Mouse (Mus musculus): ENCODE results near the gene Krtap7-1. TPM values are rescaled to one million over a fixed set of nuclear protein-coding genes. Genes with fewer than 3 reads are reported as not detected.

Krtap7-1 gene
- polyA plus RNA-seq (2012): not detected in 2 replicates

GRCm38 (mm10) chr16:89508223-89508622 lies at the start of gene Krtap7-1:
Gene Krtap7-1, minus strand, starts transcription at chr16:89508323.
- no peak for TF ChIP-seq GATA1 (IDR thresholded peaks at IDR 0.05; ENCODE audit: low read length)

GRCm38 (mm10) chr16:89550298-89550697 lies 42.2 kb upstream of the Krtap7-1 start:
- TF ChIP-seq GATA1 (IDR thresholded peaks at IDR 0.05; ENCODE audit: low read length): no peak

- TF ChIP-seq GATA1 (IDR thresholded peaks at IDR 0.05; ENCODE audit: low read length): no peak
Observed at GRCm38 (mm10) chr16:89538031-89538484, 29.9 kb upstream of the Krtap7-1 start.

GRCm38 (mm10) chr16:89537349-89537748 lies 29.2 kb upstream of the Krtap7-1 start:
- no peak for TF ChIP-seq GATA1 (IDR thresholded peaks at IDR 0.05; ENCODE audit: low read length)

GRCm38 (mm10) chr16:89530547-89530946 lies 22.4 kb upstream of the Krtap7-1 start:
- no peak for TF ChIP-seq GATA1 (IDR thresholded peaks at IDR 0.05; ENCODE audit: low read length)

- no peak for TF ChIP-seq GATA1 (IDR thresholded peaks at IDR 0.05; ENCODE audit: low read length)
Observed at GRCm38 (mm10) chr16:89529846-89530245, 21.7 kb upstream of the Krtap7-1 start.

- no peak for TF ChIP-seq GATA1 (IDR thresholded peaks at IDR 0.05; ENCODE audit: low read length)
Observed at GRCm38 (mm10) chr16:89528380-89528779, 20.3 kb upstream of the Krtap7-1 start.

GRCm38 (mm10) chr16:89520996-89521395 lies 12.9 kb upstream of the Krtap7-1 start:
- TF ChIP-seq GATA1 (IDR thresholded peaks at IDR 0.05; ENCODE audit: low read length): no peak

- TF ChIP-seq GATA1 (IDR thresholded peaks at IDR 0.05; ENCODE audit: low read length): no peak
Observed at GRCm38 (mm10) chr16:89520555-89520954, 12.4 kb upstream of the Krtap7-1 start.

- no peak for TF ChIP-seq GATA1 (IDR thresholded peaks at IDR 0.05; ENCODE audit: low read length)
Observed at GRCm38 (mm10) chr16:89520091-89520490, 12.0 kb upstream of the Krtap7-1 start.

GRCm38 (mm10) chr16:89517635-89518034 lies 9.5 kb upstream of the Krtap7-1 start:
- no peak for TF ChIP-seq GATA1 (IDR thresholded peaks at IDR 0.05; ENCODE audit: low read length)

GRCm38 (mm10) chr16:89513431-89513830 lies 5.3 kb upstream of the Krtap7-1 start:
- no peak for TF ChIP-seq GATA1 (IDR thresholded peaks at IDR 0.05; ENCODE audit: low read length)

- no peak for TF ChIP-seq GATA1 (IDR thresholded peaks at IDR 0.05; ENCODE audit: low read length)
Observed at GRCm38 (mm10) chr16:89503571-89503970, 4.6 kb downstream of the Krtap7-1 start.

GRCm38 (mm10) chr16:89501870-89502269 lies 6.3 kb downstream of the Krtap7-1 start:
- no peak for TF ChIP-seq GATA1 (IDR thresholded peaks at IDR 0.05; ENCODE audit: low read length)

GRCm38 (mm10) chr16:89497002-89497401 lies 11.1 kb downstream of the Krtap7-1 start:
- TF ChIP-seq GATA1 (IDR thresholded peaks at IDR 0.05; ENCODE audit: low read length): no peak

GRCm38 (mm10) chr16:89495394-89496153 lies 12.5 kb downstream of the Krtap7-1 start:
- TF ChIP-seq GATA1 (IDR thresholded peaks at IDR 0.05; ENCODE audit: low read length): no peak

- no peak for TF ChIP-seq GATA1 (IDR thresholded peaks at IDR 0.05; ENCODE audit: low read length)
Observed at GRCm38 (mm10) chr16:89487852-89488251, 20.3 kb downstream of the Krtap7-1 start, which contains the start of gene Krtap8-1. Gene Krtap8-1, minus strand, starts transcription at chr16:89487952.
